In genomic region chr16:37705209-37705608, GRCm38 (mm10) we compare ENCODE assay signal across 8 mouse cellular contexts.
"Had no signal": no experiment of that assay in that cellular context is flagged by ENCODE, and none has a peak within 500 bp of the region (broad histone marks: within the 10 kb centered on the region; RNA-seq: fewer than 3 reads in every experiment).

No protein-coding gene starts in this region.

- H3K36me3 ChIP-seq: limb, embryonic 13.5 days had no signal

- H3K4me3 ChIP-seq: limb, embryonic 13.5 days had no signal

- H3K27ac ChIP-seq: limb, embryonic 13.5 days; liver, embryonic 14.5 days; stomach, postnatal 0 days had no signal

- H3K4me2 ChIP-seq: limb, embryonic 13.5 days had no signal

- H3K9me3 ChIP-seq: limb, embryonic 13.5 days had no signal

- H3K9ac ChIP-seq: limb, embryonic 13.5 days; liver, embryonic 14.5 days had no signal

- H3K27me3 ChIP-seq: limb, embryonic 13.5 days had no signal

- DNase-seq: kidney, postnatal 10 days; kidney, postnatal 4 days; lung, adult 18-20 months; right cerebral cortex, postnatal 25 days; thymus, postnatal 4 days had no signal
